Mouse (Mus musculus) stomach, adult 2 months (tissue): ENCODE measurements around the gene Atf3. TPM values are rescaled to one million over a fixed set of nuclear protein-coding genes. Genes with fewer than 3 reads are reported as not detected.

Experiments
- polyA plus RNA-seq: library from polyadenylated mRNA; depleted of rRNA; stranded (reverse); fragments of >200 nt; gene quantifications from 2 replicates; pipeline ENCODE4 v1.2.3, GENCODE M21; 2012; rRNA removed

Gene Atf3
- polyA plus RNA-seq = 4.1 and 14.2 TPM in 2 replicates

DNA sequence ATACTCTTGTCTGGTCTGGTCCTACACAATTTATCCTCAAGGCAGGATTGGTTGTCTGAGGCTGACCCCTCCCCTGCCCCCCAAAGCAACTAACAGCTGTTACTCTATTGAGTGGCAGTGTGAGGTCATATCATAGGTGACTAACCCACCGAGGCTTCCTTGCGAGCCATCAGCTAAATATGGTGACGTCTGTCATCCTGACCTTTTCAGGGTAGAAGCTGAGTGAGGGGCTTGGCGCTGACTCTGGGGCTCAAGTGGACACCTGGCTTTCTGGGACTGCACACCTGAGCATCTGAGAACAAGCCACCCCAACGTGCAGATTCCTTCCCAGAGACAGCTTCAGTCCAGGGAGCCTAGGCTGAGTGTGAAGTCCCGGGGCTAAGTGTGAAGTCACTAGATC, at the start of gene Atf3:
Gene Atf3 (minus strand): TSS at position 101 of the 400 bp plus-strand sequence.

GRCm38 (mm10) chr1:191164717-191165116, 53.1 kb downstream of the Atf3 start, which contains the start of gene Fam71a:
Gene Fam71a (minus strand): TSS chr1:191164817.

Other genes starting within 250 kb of the Atf3 start
- 0.47 and 1.5 TPM in 2 replicates for gene Vash2, start 238.7 kb downstream of the Atf3 start, polyA plus RNA-seq
- gene Flvcr1, start 191.9 kb downstream of the Atf3 start, polyA plus RNA-seq = 5.0 and 5.2 TPM in 2 replicates
- not detected in 2 replicates for gene Spata45, start 181.4 kb downstream of the Atf3 start, polyA plus RNA-seq
- gene Tatdn3, start 155.1 kb downstream of the Atf3 start, polyA plus RNA-seq = 1.00 and 3.6 TPM in 2 replicates
- 0.25 and 0.37 TPM in 2 replicates for gene Nsl1, start 155.0 kb downstream of the Atf3 start, polyA plus RNA-seq
- gene Batf3, start 120.2 kb downstream of the Atf3 start, polyA plus RNA-seq = 1.4 and 3.4 TPM in 2 replicates
- not detected in 2 replicates for gene Fam71a, start 53.2 kb downstream of the Atf3 start, polyA plus RNA-seq
- 69.6 and 117 TPM in 2 replicates for gene Nenf, start 100.2 kb upstream of the Atf3 start, polyA plus RNA-seq
- 1.3 TPM in 2 replicates for gene Tmem206, start 107.9 kb upstream of the Atf3 start, polyA plus RNA-seq
- 22.6 and 32.0 TPM in 2 replicates for gene Ppp2r5a, start 185.2 kb upstream of the Atf3 start, polyA plus RNA-seq